Mouse (Mus musculus) lung, embryonic 16.5 days (tissue): ENCODE measurements around the gene Dnase1. TPM values are rescaled to one million over a fixed set of nuclear protein-coding genes. Genes with fewer than 3 reads are reported as not detected.

ENCODE experiments used
- ATAC-seq: fragments of 200-750 bp; cut with Nextera tagmentation; 2 replicates; pipeline ENCODE4 v1.8.0; 2017; ENCODE audit warnings: low read depth, mild to moderate bottlenecking, moderate library complexity
- H3K27ac ChIP-seq: fragments of 300-500 bp; sonication (generic); 2 replicates; pipeline ENCODE4 v1.5.1; 2014; ENCODE audit warnings: mild to moderate bottlenecking, control low read depth, low read length
- H3K27me3 ChIP-seq: fragments of 300-500 bp; sonication (generic); 2 replicates; pipeline ENCODE4 v1.6.1; 2014; ENCODE audit warnings: low read depth, low read length, mixed read lengths; ENCODE audit not compliant: control insufficient read depth, insufficient read depth
- H3K36me3 ChIP-seq: fragments of 300-500 bp; sonication (generic); 2 replicates; pipeline ENCODE4 v1.6.1; 2014; ENCODE audit warnings: low read length; ENCODE audit not compliant: control insufficient read depth, insufficient read depth
- H3K4me1 ChIP-seq: fragments of 300-500 bp; sonication (generic); replicated peaks from 2 replicates; pipeline ENCODE4 v1.6.1; 2014; ENCODE audit warnings: low read length, mixed read lengths; ENCODE audit not compliant: control insufficient read depth, insufficient read depth
- H3K4me2 ChIP-seq: fragments of 300-500 bp; sonication (generic); 2 replicates; pipeline ENCODE4 v1.6.1; 2014; ENCODE audit warnings: low read depth, low read length, control low read depth
- H3K4me3 ChIP-seq: fragments of 300-500 bp; sonication (generic); 2 replicates; pipeline ENCODE4 v1.5.1; 2014; ENCODE audit warnings: mild to moderate bottlenecking, low read length, control low read depth
- H3K9ac ChIP-seq: fragments of 300-500 bp; sonication (generic); 2 replicates; pipeline ENCODE4 v1.6.1; 2014; ENCODE audit warnings: low read length, control low read depth
- H3K9me3 ChIP-seq: fragments of 300-500 bp; sonication (generic); 2 replicates; pipeline ENCODE4 v1.6.1; 2016; ENCODE audit warnings: low read length; ENCODE audit not compliant: control insufficient read depth
- WGBS: fragments of 180-500 bp; shearing (Covaris S2); extraction: QIAGEN DNeasy Blood & Tissue Kit; methylation state at CpG from one replicate; pipeline ENCODE4 v1.1.7; 2014; 5-methylcytosine and 5-hydroxymethylcytosine counted together
- polyA plus RNA-seq: library from polyadenylated mRNA; unstranded; fragments of >200 nt; fragmentation: Nextera tagmentation; extraction: Ambion mirVana; gene quantifications from 2 replicates; pipeline ENCODE4 v1.2.1, GENCODE M21; 2015

Gene Dnase1
- polyA plus RNA-seq, 1 experiment from 2014 or later = 3.2 TPM

DNA sequence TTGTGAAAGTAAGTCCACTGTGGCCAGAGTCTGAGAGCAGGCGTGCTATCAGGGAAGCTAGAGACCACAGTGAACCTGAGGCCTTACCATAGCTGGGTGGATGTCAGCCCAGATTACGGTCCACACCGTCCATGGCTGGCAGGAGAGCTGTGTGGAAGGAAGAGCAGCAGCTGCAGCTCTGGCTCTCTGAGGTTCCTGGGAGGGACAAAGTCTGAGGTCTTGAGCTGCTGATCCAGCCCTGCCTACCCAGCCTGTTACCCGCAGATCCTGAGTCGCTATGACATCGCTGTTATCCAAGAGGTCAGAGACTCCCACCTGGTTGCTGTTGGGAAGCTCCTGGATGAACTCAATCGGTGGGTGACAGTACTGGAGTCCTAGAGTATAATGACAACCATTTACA lies 948 bp downstream of the Dnase1 start:
- Histone ChIP-seq H3K4me3 (no peak overlapping the region), H3K27ac (no peak overlapping the region), H3K9me3 (no peaks in the 10 kb centered on the region), H3K9ac (no peak overlapping the region), H3K27me3 (no peaks in the 10 kb centered on the region), H3K36me3 (peaks cover 10% of the 10 kb centered on the region; the same call in 1 of the 2 replicates), H3K4me2 (no peak overlapping the region), H3K4me1 (no peaks in the 10 kb centered on the region)
- 90% methylated on average over 7 of the region's 7 CpGs for WGBS
- no peak for ATAC-seq

DNA sequence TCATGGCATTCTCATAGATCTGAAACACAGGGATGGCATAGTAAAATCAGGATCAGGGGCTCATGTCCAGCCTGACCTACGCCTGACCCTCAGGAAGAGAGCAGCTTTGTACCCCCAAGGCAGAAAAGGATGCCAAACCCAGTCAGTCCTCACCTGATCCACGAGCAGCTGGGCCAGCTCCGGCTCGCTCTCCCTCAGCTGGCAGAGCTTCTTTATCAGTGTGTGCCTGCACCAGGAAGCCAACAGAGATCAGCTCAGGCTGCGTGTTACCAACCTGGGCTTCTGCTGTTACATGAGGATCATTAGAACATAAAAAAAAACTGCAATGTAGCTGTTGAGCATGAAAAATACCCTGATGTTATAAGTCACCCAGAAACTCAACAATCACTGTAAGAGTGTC lies 3.5 kb downstream of the Dnase1 start:
- no peak for ATAC-seq

DNA sequence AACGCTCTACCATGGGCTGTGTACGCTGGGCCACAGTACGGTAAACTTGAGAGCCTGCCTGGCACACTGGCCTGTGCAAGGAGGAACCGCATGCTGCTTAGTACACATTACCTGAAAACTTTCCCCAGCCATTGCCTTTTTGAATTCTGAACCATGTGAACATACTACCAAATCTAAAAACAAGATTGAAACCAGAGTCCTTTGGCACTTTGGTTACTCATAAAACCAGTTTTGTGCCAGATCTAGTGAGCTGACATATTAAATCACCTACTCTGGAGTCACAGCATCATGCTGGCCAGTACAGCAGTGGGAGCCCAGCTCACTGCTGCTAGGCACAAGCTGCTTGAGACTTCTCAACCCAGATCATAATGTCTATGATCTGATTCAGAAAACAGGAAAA lies 4.9 kb downstream of the Dnase1 start:
- Histone ChIP-seq H3K4me3 (no peak overlapping the region), H3K36me3 (peaks cover 18% of the 10 kb centered on the region; the same call in 1 of the 2 replicates), H3K27ac (no peak overlapping the region), H3K4me2 (no peak overlapping the region), H3K9ac (no peak overlapping the region), H3K27me3 (no peaks in the 10 kb centered on the region), H3K4me1 (no peaks in the 10 kb centered on the region), H3K9me3 (no peaks in the 10 kb centered on the region)
- over 99% methylated on average over 4 of the region's 4 CpGs for WGBS
- no peak for ATAC-seq

More for the DNA sequence above, 3.5 kb downstream of the Dnase1 start:
- WGBS = 83% methylated on average over 5 of the region's 5 CpGs
- peaks cover 14% of the 10 kb centered on the region; the same call in 1 of the 2 replicates for H3K36me3 ChIP-seq
- no peak overlapping the region for H3K9ac ChIP-seq
- H3K4me2 ChIP-seq = no peak overlapping the region
- no peaks in the 10 kb centered on the region for H3K9me3 ChIP-seq
- H3K4me1 ChIP-seq = no peaks in the 10 kb centered on the region
- H3K4me3 ChIP-seq = no peak overlapping the region
- H3K27me3 ChIP-seq = no peaks in the 10 kb centered on the region
- no peak overlapping the region for H3K27ac ChIP-seq

DNA sequence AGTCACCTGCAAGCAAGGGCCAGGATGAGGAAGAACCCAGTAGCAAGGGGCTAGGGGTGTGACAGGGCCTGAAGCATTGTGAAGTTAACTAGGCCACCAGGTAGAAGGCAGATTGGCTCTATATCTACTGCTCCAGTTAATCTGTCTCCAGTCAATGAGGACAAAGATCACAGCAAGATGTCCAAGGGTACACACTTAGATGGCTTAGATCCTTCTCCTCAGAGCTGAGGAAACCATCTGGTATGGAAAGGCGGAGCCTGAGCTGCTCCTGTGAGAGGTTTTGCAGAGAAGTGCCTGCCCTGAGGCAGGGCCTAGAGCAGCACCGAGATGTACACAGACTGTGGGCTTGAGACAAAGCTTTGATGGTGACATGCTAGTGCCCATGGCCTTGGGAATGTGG lies 7.4 kb downstream of the Dnase1 start:
- no peak overlapping the region for H3K4me2 ChIP-seq
- no peak overlapping the region for H3K4me3 ChIP-seq
- no peaks in the 10 kb centered on the region for H3K4me1 ChIP-seq
- H3K36me3 ChIP-seq = peaks cover 21% of the 10 kb centered on the region
- H3K9me3 ChIP-seq = no peaks in the 10 kb centered on the region
- H3K27ac ChIP-seq = no peak overlapping the region
- no peak for ATAC-seq
- 84% methylated on average over 2 of the region's 2 CpGs for WGBS
- no peak overlapping the region for H3K9ac ChIP-seq
- no peaks in the 10 kb centered on the region for H3K27me3 ChIP-seq

DNA sequence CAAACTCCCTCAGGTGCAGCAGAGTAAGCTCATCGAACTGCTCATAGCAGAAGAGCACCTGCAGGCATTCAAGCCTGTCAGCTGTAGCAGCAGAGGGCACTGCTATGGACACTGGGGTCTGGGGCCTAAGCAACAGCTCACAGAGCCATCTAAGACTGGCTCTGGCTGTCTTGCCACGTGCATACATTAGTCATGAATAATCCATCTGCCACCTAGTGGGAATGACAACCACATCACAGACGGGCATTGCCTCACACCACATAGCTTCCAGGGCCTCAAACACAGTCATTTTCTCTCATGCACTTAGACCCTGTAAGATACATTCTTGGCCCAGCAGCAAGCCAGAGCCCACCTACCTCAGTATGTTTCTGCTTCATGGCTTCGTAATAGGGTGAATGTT lies 8.8 kb downstream of the Dnase1 start:
- Histone ChIP-seq H3K4me3 (no peak overlapping the region), H3K9ac (no peak overlapping the region), H3K27me3 (no peaks in the 10 kb centered on the region), H3K4me2 (no peak overlapping the region), H3K4me1 (no peaks in the 10 kb centered on the region), H3K36me3 (peaks cover 21% of the 10 kb centered on the region), H3K27ac (no peak overlapping the region), H3K9me3 (no peaks in the 10 kb centered on the region)
- WGBS = 81% methylated on average over 4 of the region's 4 CpGs
- ATAC-seq = no peak

DNA sequence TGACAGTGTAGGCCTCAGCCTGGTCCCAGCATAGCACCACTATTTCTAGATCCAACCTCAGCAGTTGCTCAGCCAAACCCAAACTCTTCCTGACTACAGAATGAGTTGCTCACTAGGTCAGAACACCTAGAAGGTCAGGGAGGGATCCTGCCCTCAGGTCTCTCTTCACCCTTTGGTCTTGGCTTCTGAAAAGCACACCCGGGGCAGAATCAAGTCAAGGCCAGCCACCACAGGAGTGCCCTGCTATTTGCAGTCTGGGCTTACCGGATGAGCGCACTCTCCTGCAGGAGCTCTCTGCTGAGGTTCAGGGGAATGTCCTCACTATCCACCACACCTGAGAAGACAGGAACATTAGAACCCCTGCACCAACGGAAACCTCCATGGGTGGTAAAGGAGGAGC lies 15.9 kb downstream of the Dnase1 start:
- ATAC-seq = no peak
- H3K9me3 ChIP-seq = no peaks in the 10 kb centered on the region
- no peak overlapping the region for H3K9ac ChIP-seq
- H3K27ac ChIP-seq = no peak overlapping the region
- no peaks in the 10 kb centered on the region for H3K4me1 ChIP-seq
- WGBS = 93% methylated on average over 4 of the region's 4 CpGs
- H3K4me2 ChIP-seq = no peak overlapping the region
- H3K4me3 ChIP-seq = no peak overlapping the region
- no peaks in the 10 kb centered on the region for H3K27me3 ChIP-seq
- H3K36me3 ChIP-seq = peaks cover 34% of the 10 kb centered on the region

DNA sequence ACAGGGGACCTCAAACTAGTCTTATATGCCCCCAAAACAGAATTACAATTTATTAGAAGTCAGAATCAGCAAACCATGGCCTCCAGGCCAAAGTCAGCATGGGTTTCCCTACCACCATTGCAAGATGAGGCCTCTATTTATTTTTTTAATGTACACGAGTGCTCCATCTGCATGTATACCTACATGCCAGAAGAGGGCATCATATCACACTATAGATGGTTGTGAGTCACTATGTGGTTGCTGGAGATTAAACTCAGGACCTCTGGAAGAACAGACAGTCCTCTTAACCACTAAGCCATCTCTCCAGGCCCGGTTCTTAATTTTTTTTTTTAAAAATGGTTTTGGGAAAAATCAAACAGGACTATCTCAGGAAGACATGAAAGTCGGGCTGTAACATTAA lies 17.1 kb downstream of the Dnase1 start:
- H3K27ac ChIP-seq = no peak overlapping the region
- H3K4me2 ChIP-seq = no peak overlapping the region
- no peak overlapping the region for H3K9ac ChIP-seq
- H3K4me1 ChIP-seq = no peaks in the 10 kb centered on the region
- no peaks in the 10 kb centered on the region for H3K9me3 ChIP-seq
- no peak overlapping the region for H3K4me3 ChIP-seq
- no peak for ATAC-seq
- 70% methylated on average over 3 of the region's 3 CpGs for WGBS
- peaks cover 36% of the 10 kb centered on the region for H3K36me3 ChIP-seq
- no peaks in the 10 kb centered on the region for H3K27me3 ChIP-seq

DNA sequence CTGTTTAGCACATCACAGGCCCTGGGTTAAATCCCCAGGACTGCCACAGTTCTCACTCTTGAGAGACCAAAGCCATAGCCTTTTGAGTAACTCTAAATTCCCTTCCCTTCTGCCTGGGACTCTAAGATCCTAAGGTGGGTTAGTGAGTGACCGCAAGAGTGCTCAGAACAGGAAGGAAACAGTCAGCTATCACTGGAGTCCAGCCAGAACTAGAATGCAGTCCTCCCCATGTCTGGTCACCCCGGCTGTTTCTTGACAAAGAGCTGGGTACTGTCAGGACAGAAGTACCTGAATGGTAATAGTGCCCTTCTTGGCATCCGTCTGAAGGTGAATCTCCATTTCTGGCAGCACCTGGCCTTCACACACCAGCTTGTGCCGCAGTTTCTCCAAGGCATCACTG lies 28.2 kb downstream of the Dnase1 start:
- Histone ChIP-seq H3K4me2 (no peak overlapping the region), H3K4me3 (no peak overlapping the region), H3K27me3 (no peaks in the 10 kb centered on the region), H3K36me3 (peaks cover 38% of the 10 kb centered on the region), H3K4me1 (no peaks in the 10 kb centered on the region), H3K9me3 (no peaks in the 10 kb centered on the region), H3K27ac (no peak overlapping the region), H3K9ac (no peak overlapping the region)
- 88% methylated on average over 4 of the region's 4 CpGs for WGBS
- ATAC-seq = no peak

DNA sequence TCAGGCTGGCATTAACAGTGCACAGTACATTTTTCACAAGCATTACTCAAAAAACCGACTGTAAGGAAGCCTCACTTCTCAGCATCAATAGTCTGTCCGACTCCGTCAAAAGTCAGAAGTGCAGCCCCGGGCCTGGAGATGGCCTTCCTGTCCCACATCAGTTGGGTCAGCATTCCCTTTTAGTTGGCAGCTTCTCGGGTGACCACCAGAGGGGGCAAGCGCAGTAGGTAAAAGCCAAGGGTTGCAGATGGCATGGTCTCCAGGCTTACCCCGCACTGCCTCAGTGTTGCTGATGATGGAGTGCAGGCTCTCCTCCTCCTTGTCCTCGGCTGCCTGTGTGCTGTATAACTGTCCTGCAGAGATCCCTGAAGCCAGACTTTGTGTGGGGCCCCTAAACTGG lies 31.8 kb downstream of the Dnase1 start:
- Histone ChIP-seq H3K27ac (no peak overlapping the region), H3K9ac (no peak overlapping the region), H3K27me3 (no peaks in the 10 kb centered on the region), H3K4me3 (no peak overlapping the region), H3K4me1 (no peaks in the 10 kb centered on the region), H3K4me2 (no peak overlapping the region), H3K9me3 (no peaks in the 10 kb centered on the region), H3K36me3 (peaks cover 18% of the 10 kb centered on the region)
- WGBS = 44% methylated on average over 8 of the region's 8 CpGs
- ATAC-seq = no peak

DNA sequence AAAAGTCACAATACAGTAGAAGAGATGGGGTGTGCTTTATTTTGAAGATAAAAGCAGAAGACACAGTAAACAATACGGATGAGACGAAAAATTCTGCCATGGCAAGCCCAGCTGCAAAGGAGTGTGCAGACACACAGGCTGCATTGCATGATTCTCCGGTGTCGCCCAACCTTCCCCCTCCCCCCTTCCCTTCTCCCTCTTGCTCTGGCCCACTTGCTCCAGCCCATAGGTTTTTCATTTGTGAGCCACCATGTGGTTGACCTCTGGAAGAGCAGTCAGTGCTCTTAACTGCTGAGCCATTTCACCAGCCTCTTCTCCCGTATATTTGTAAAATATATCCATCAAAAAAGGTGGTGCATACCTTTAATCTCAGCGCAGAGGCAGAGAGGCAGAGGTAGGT lies 37.6 kb downstream of the Dnase1 start:
- H3K9ac ChIP-seq = no peak overlapping the region
- H3K4me3 ChIP-seq = no peak overlapping the region
- no peak for ATAC-seq
- H3K9me3 ChIP-seq = no peaks in the 10 kb centered on the region
- H3K36me3 ChIP-seq = no peaks in the 10 kb centered on the region
- no peak overlapping the region for H3K4me2 ChIP-seq
- H3K27me3 ChIP-seq = no peaks in the 10 kb centered on the region
- no peak overlapping the region for H3K27ac ChIP-seq
- H3K4me1 ChIP-seq = peaks cover 11% of the 10 kb centered on the region
- WGBS = 65% methylated on average over 6 of the region's 6 CpGs
